Mouse (Mus musculus) kidney, adult 18-20 months (tissue): Measurements from ENCODE around the gene Olfr1357.
"Not testable (repeated sequence)": the region's sequence is repeated elsewhere in the genome, so short reads cannot be mapped to it uniquely, and the experiment has no call there.

ENCODE experiments used
- DNase-seq: peaks from one replicate; pipeline ENCODE4 v3.0.0; 2021

The Olfr1357 gene

GRCm38 (mm10) chr10:78617974-78618373 is at the start of gene Olfr1357:
TSS of gene Olfr1357 (minus strand) at chr10:78618074.
- DNase-seq = no peak

DNA sequence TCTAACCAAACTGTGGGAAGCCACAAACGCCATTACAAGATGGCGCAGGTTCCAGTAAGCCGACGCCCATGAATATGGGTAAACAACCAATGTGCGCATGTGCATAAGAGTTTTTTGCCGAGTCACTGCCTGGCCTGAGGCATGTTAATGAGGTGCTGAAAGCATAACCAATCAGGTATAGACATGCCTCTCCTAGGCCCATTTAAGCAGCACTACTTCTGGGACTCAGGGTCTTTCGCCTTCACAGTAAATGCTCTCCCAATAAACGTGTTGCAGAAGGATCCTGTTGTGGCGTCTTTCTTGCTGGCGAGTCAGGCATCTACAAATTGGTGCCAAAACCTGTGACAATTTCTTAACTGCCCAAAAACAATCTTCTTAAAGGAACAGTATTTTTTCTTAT is 48.8 kb upstream of the Olfr1357 start:
- not testable (repeated sequence) for DNase-seq

- DNase-seq = no peak
Observed at GRCm38 (mm10) chr10:78664546-78664945, 46.7 kb upstream of the Olfr1357 start.

GRCm38 (mm10) chr10:78661198-78661597 is 43.3 kb upstream of the Olfr1357 start:
- no peak for DNase-seq

GRCm38 (mm10) chr10:78632311-78632710 is 14.4 kb upstream of the Olfr1357 start:
- peak; percentile 15 for DNase-seq

DNA sequence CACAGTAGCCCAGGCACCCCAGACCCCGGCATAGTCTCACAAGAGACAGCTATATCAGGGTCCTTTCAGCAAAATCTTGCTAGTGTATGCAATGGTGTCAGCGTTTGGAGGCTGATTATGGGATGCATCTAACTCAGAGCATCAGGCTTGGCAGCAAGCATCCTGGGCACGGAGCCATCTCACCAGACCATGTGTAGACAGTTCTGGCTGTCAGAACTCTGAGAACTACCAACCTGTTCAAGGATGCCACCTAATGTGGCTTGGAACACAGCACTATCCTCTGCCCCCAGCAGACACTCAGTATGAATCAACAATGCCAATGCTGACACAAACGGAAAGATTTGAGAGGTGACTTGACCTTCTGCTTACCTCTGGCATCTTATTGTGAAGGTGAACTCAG is 12.3 kb upstream of the Olfr1357 start:
- DNase-seq = no peak

DNA sequence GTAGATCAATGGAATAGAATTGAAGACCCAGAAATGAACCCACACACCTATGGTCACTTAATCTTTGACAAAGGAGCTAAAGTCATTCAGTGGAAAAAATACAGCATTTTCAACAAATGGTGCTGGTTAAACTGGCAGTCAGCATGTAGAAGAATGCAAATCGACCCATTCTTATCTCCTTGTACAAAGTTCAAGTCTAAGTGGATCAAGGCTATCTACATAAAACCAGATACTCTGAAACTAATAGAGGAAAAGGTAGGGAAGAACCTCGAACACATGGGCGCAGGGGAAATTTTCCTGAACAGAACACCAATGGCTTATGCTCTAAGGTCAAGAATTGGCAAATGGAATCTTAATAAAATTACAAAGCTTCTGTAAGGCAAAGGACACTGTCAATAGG is 5.3 kb upstream of the Olfr1357 start:
- DNase-seq = not testable (repeated sequence)

DNA sequence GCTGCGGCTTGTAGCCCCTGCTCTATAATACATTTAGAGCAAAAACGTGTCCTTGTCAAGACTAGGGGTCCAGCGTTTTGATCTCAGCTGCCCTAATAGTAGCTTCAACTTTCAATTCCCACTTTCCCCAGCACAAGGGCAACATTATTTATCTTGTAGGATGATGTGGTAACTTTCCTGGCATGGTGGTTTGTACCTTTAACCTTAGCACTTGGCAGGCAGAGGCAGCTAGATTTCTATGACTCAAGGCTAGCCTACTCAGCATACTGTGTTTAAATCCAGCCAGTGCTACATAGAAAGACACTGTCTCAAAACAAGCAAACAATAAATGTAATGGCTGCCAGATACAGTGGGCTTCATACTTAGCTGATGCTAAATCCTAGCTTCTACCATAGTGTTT is 10.3 kb downstream of the Olfr1357 start:
- no peak for DNase-seq

- peak; percentile 57 for DNase-seq
Observed at GRCm38 (mm10) chr10:78605080-78605479, 12.8 kb downstream of the Olfr1357 start.

GRCm38 (mm10) chr10:78599865-78600264 is 18.0 kb downstream of the Olfr1357 start:
- DNase-seq = no peak

- DNase-seq = no peak
Observed at GRCm38 (mm10) chr10:78594566-78594965, 23.3 kb downstream of the Olfr1357 start.

- peak; percentile 33 for DNase-seq
Observed at GRCm38 (mm10) chr10:78594157-78594556, 23.7 kb downstream of the Olfr1357 start.

DNA sequence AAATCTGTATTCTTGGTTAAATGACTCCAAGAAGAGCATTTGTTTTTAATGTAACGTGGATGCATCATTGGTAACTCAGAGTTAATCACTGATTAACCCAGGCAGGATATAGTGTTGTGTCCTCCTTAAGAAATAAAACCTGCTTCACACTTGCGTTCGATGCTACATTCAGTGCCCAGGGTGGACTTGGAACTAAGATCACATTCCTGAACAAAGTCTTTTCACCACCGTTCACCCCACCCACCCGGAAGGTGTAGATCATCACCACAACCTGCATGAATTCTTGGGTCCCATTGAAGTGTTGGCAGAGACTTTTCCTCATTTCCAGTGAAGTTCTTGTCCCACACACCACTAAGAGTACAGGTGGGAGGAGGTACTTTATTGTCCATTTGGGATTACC is 24.1 kb downstream of the Olfr1357 start:
- DNase-seq = peak; percentile 70

GRCm38 (mm10) chr10:78592856-78593379 is 25.0 kb downstream of the Olfr1357 start:
- no peak for DNase-seq

GRCm38 (mm10) chr10:78591406-78592328 is 26.2 kb downstream of the Olfr1357 start, which contains the start of gene Syde1:
TSS of gene Syde1 (minus strand) at chr10:78591964.
- DNase-seq = peak; percentile 75

GRCm38 (mm10) chr10:78590744-78591143 is 27.1 kb downstream of the Olfr1357 start:
- peak; percentile 27 for DNase-seq

GRCm38 (mm10) chr10:78589901-78590300 is 28.0 kb downstream of the Olfr1357 start:
- DNase-seq = no peak

GRCm38 (mm10) chr10:78589291-78589690 is 28.6 kb downstream of the Olfr1357 start:
- DNase-seq = no peak

DNA sequence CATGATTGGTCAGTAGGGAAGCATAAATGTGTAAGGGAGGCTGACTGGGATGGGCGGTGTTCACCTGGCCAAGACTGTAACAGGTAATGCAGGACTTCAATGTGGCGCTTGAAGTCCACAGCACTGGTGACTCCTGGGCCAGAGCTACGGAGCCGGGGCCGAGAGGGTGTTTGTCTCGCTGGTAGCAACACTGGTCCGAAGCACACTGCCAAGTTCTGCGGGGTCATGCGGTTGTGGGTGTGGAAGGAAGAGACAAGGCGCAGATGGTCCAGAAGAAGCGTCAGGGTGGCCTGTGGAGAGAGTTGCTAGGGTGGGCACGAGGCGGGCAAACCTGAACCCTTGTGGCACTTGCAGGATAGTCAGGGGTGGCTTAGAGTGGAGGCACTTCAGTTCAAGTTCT is 31.8 kb downstream of the Olfr1357 start:
- DNase-seq = no peak

DNA sequence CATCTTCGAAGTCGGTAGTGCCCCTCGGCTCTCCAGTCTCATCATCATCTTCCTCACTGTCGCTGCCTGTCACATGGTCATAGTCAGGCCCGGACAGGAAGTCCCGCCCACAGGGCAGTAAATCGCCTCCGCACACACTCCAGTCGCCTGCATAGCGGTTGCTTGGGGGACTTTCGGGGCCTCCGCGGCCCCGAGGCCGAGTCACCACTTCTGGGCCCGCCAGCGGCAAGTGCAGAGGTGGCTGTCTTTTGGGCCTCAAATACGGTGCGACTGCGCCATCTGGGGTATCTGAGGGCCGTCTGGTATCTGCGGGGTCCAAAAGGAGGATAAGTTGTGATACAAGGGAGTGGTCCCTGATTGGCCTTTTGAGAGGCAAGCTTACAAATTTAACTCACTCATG is 32.3 kb downstream of the Olfr1357 start:
- no peak for DNase-seq

DNA sequence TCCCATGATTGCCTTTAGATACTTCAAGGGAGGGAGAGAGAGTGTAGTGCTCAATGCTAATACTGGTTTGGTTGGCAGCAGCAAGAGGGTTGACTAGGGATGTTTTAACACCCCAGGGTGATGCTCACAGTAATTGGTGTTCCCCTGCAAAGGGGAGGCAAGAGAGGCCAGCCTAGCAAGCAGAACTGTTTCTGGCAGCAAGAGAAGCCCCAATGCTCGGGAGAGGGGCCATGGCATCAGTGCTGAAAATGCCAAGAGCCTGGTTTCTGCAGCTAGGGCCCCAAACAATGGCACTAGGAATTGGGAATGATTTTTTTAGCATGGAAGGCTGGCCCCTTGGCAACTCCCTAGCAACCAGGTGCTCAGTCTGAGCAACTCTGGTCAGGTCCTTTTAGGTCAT is 32.9 kb downstream of the Olfr1357 start:
- DNase-seq = no peak

GRCm38 (mm10) chr10:78583939-78584338 is 33.9 kb downstream of the Olfr1357 start:
- no peak for DNase-seq

- no peak for DNase-seq
Observed at GRCm38 (mm10) chr10:78583347-78583746, 34.5 kb downstream of the Olfr1357 start.

GRCm38 (mm10) chr10:78581121-78581520 is 36.8 kb downstream of the Olfr1357 start:
- no peak for DNase-seq
